Mouse (Mus musculus) heart, postnatal 0 days (tissue): ENCODE data around the gene Olfr1269. TPM values are rescaled to one million over a fixed set of nuclear protein-coding genes. Genes with fewer than 3 reads are reported as not detected.

ENCODE experiments used
- ATAC-seq: fragments of 200-750 bp; cut with Nextera tagmentation; 2 replicates; pipeline ENCODE4 v1.8.0; 2017; ENCODE audit warnings: low read depth, moderate number of reproducible peaks, moderate library complexity; ENCODE audit not compliant: insufficient read depth
- DNase-seq: peaks from one replicate; pipeline ENCODE4 v3.0.0-alpha.2; 2016; ENCODE audit warnings: low spot score
- H3K27ac ChIP-seq: fragments of 300-500 bp; sonication (generic); 2 replicates; pipeline ENCODE4 v1.5.1; 2014; ENCODE audit warnings: low read depth, mild to moderate bottlenecking
- H3K27me3 ChIP-seq: fragments of 300-500 bp; sonication (generic); 2 replicates; pipeline ENCODE4 v1.6.1; 2014; ENCODE audit warnings: low read length, mixed read lengths; ENCODE audit not compliant: control insufficient read depth, insufficient read depth
- H3K36me3 ChIP-seq: fragments of 300-500 bp; sonication (generic); replicated peaks from 2 replicates; pipeline ENCODE4 v1.6.1; 2014; ENCODE audit warnings: low read length, mixed read lengths; ENCODE audit not compliant: control insufficient read depth, insufficient read depth
- H3K4me1 ChIP-seq: fragments of 300-500 bp; sonication (generic); 2 replicates; pipeline ENCODE4 v1.6.1; 2014; ENCODE audit warnings: antibody characterized with exemption; ENCODE audit not compliant: control insufficient read depth, insufficient read depth
- H3K4me2 ChIP-seq: fragments of 300-500 bp; sonication (generic); 2 replicates; pipeline ENCODE4 v1.6.1; 2014; ENCODE audit warnings: low read depth, mild to moderate bottlenecking, low read length, moderate library complexity
- H3K4me3 ChIP-seq: fragments of 300-500 bp; sonication (generic); 2 replicates; pipeline ENCODE4 v1.5.1; 2014; ENCODE audit warnings: low read depth, low read length
- H3K9ac ChIP-seq: fragments of 300-500 bp; sonication (generic); replicated peaks from 2 replicates; pipeline ENCODE4 v1.6.1; 2014; ENCODE audit warnings: low read depth, low read length, mixed read lengths
- H3K9me3 ChIP-seq: fragments of 300-500 bp; sonication (generic); replicated peaks from 2 replicates; pipeline ENCODE4 v1.6.1; 2016; ENCODE audit warnings: low read length; ENCODE audit not compliant: control insufficient read depth
- CTCF ChIP-seq: IDR thresholded peaks from 2 replicates; pipeline ENCODE4 v1.5.1; 2016; ENCODE audit warnings: antibody characterized with exemption, control low read depth, low read depth
- EP300 ChIP-seq: IDR thresholded peaks from 2 replicates; pipeline ENCODE4 v1.6.1; 2016; ENCODE audit warnings: antibody characterized with exemption, low read depth
- WGBS: fragments of 180-500 bp; shearing (Covaris S2); extraction: QIAGEN DNeasy Blood & Tissue Kit; methylation state at CpG from one replicate; pipeline ENCODE4 v1.1.7; 2014; 5-methylcytosine and 5-hydroxymethylcytosine counted together
- polyA plus RNA-seq: library from polyadenylated mRNA; unstranded; fragments of >200 nt; fragmentation: Nextera tagmentation; extraction: Ambion mirVana; gene quantifications from 2 replicates; pipeline ENCODE4 v1.2.1, GENCODE M21; 2015
- total RNA-seq: library from RNA; depleted of rRNA; stranded (reverse); fragments of >200 nt; gene quantifications from 2 replicates; pipeline ENCODE4 v1.2.3, GENCODE M21; 2014; ENCODE audit warnings: low replicate concordance; rRNA removed

The Olfr1269 gene
- not detected in 2 replicates for total RNA-seq
- not detected in 2 replicates for polyA plus RNA-seq

- Histone ChIP-seq H3K27ac (no peak within 1 kb of the TSS), H3K36me3 (no peaks in the 10 kb centered on the region), H3K27me3 (no peaks in the 10 kb centered on the region), H3K4me3 (no peak within 1 kb of the TSS), H3K9me3 (no peaks in the 10 kb centered on the region), H3K4me1 (no peaks in the 10 kb centered on the region), H3K9ac (no peak within 1 kb of the TSS), H3K4me2 (no peak within 1 kb of the TSS)
- TF ChIP-seq CTCF (no peak), EP300 (no peak)
- no peak for ATAC-seq
- DNase-seq, result no peak
- 77% methylated on average over 1 of the region's 1 CpGs for WGBS
Measured at GRCm38 (mm10) chr2:90121312-90121711, at the start of gene Olfr1269. Gene Olfr1269, minus strand, starts transcription at chr2:90121412.

- no peak for ATAC-seq
- no peak overlapping the region for H3K4me2 ChIP-seq
- H3K4me3 ChIP-seq, result no peak overlapping the region
- no peaks in the 10 kb centered on the region for H3K4me1 ChIP-seq
- WGBS, result 78% methylated on average over 9 of the region's 9 CpGs
- no peak overlapping the region for H3K9ac ChIP-seq
- DNase-seq, result no peak
- no peak overlapping the region for H3K27ac ChIP-seq
- no peak for TF ChIP-seq CTCF
- no peak for TF ChIP-seq EP300
- H3K27me3 ChIP-seq, result no peaks in the 10 kb centered on the region
- no peaks in the 10 kb centered on the region for H3K36me3 ChIP-seq
- no peaks in the 10 kb centered on the region for H3K9me3 ChIP-seq
Measured at GRCm38 (mm10) chr2:90153916-90154315, 32.7 kb upstream of the Olfr1269 start.

GRCm38 (mm10) chr2:90152991-90153390, 31.8 kb upstream of the Olfr1269 start, which contains the start of gene Olfr1270:
Gene Olfr1270, minus strand, starts transcription at chr2:90153091.
- DNase-seq (no peak), ATAC-seq (no peak)
- H3K4me3 ChIP-seq, result no peak within 1 kb of the TSS
- H3K36me3 ChIP-seq, result no peaks in the 10 kb centered on the region
- H3K9me3 ChIP-seq, result no peaks in the 10 kb centered on the region
- H3K27me3 ChIP-seq, result no peaks in the 10 kb centered on the region
- no peak within 1 kb of the TSS for H3K27ac ChIP-seq
- no peak within 1 kb of the TSS for H3K9ac ChIP-seq
- H3K4me1 ChIP-seq, result no peaks in the 10 kb centered on the region
- 69% methylated on average over 3 of the region's 3 CpGs for WGBS
- TF ChIP-seq EP300 (no peak), CTCF (no peak)
- no peak within 1 kb of the TSS for H3K4me2 ChIP-seq

GRCm38 (mm10) chr2:90142196-90142595, 21.0 kb upstream of the Olfr1269 start, which contains the start of gene Olfr32:
Gene Olfr32, minus strand, starts transcription at chr2:90142296.
- H3K4me2 ChIP-seq, result no peak within 1 kb of the TSS
- no peaks in the 10 kb centered on the region for H3K4me1 ChIP-seq
- no peak for TF ChIP-seq EP300
- no peak within 1 kb of the TSS for H3K27ac ChIP-seq
- DNase-seq (no peak), ATAC-seq (no peak)
- H3K27me3 ChIP-seq, result no peaks in the 10 kb centered on the region
- no peak within 1 kb of the TSS for H3K9ac ChIP-seq
- H3K36me3 ChIP-seq, result no peaks in the 10 kb centered on the region
- H3K4me3 ChIP-seq, result no peak within 1 kb of the TSS
- 0 out of 2 replicates have a peak, but pooled peaks cover under 1% of the 10 kb centered on the region for H3K9me3 ChIP-seq

GRCm38 (mm10) chr2:90070065-90070464, 51.1 kb downstream of the Olfr1269 start:
- no peaks in the 10 kb centered on the region for H3K9me3 ChIP-seq
- no peak for DNase-seq
- H3K4me1 ChIP-seq, result no peaks in the 10 kb centered on the region
- no peak overlapping the region for H3K27ac ChIP-seq
- no peak overlapping the region for H3K4me2 ChIP-seq
- no peak overlapping the region for H3K4me3 ChIP-seq
- WGBS, result 59% methylated on average over 2 of the region's 2 CpGs
- TF ChIP-seq EP300 (no peak), CTCF (no peak)
- no peak overlapping the region for H3K9ac ChIP-seq
- no peak for ATAC-seq
- H3K27me3 ChIP-seq, result no peaks in the 10 kb centered on the region
- no peaks in the 10 kb centered on the region for H3K36me3 ChIP-seq

Other genes starting within 250 kb of the Olfr1269 start
- not detected in 2 replicates for gene Olfr1257, start 243.0 kb downstream of the Olfr1269 start, total RNA-seq
- gene Olfr1257, start 243.0 kb downstream of the Olfr1269 start, polyA plus RNA-seq, result not detected in 2 replicates
- not detected in 2 replicates for gene Olfr1258, start 194.1 kb downstream of the Olfr1269 start, total RNA-seq
- gene Olfr1258, start 194.1 kb downstream of the Olfr1269 start, polyA plus RNA-seq, result not detected in 2 replicates
- gene Olfr1259, start 172.7 kb downstream of the Olfr1269 start, total RNA-seq, result not detected in 2 replicates
- not detected in 2 replicates for gene Olfr1259, start 172.7 kb downstream of the Olfr1269 start, polyA plus RNA-seq
- gene Olfr1260, start 147.1 kb downstream of the Olfr1269 start, total RNA-seq, result not detected in 2 replicates
- gene Olfr1260, start 147.1 kb downstream of the Olfr1269 start, polyA plus RNA-seq, result not detected in 2 replicates
- gene Olfr1261, start 130.2 kb downstream of the Olfr1269 start, total RNA-seq, result not detected in 2 replicates
- gene Olfr1261, start 130.2 kb downstream of the Olfr1269 start, polyA plus RNA-seq, result not detected in 2 replicates
- gene Olfr1262, start 121.3 kb downstream of the Olfr1269 start, total RNA-seq, result not detected in 2 replicates
- not detected in 2 replicates for gene Olfr1262, start 121.3 kb downstream of the Olfr1269 start, polyA plus RNA-seq
- gene Olfr1263, start 109.3 kb downstream of the Olfr1269 start, total RNA-seq, result not detected in 2 replicates
- not detected in 2 replicates for gene Olfr1263, start 109.3 kb downstream of the Olfr1269 start, polyA plus RNA-seq
- not detected in 2 replicates for gene Olfr1264, start 95.8 kb downstream of the Olfr1269 start, total RNA-seq
- not detected in 2 replicates for gene Olfr1264, start 95.8 kb downstream of the Olfr1269 start, polyA plus RNA-seq
- not detected in 2 replicates for gene Olfr1265, start 86.1 kb downstream of the Olfr1269 start, total RNA-seq
- gene Olfr1265, start 86.1 kb downstream of the Olfr1269 start, polyA plus RNA-seq, result not detected in 2 replicates
- not detected in 2 replicates for gene Olfr140, start 57.8 kb downstream of the Olfr1269 start, total RNA-seq
- gene Olfr140, start 57.8 kb downstream of the Olfr1269 start, polyA plus RNA-seq, result not detected in 2 replicates
- gene Olfr32, start 20.9 kb upstream of the Olfr1269 start, total RNA-seq, result not detected in 2 replicates
- not detected in 2 replicates for gene Olfr32, start 20.9 kb upstream of the Olfr1269 start, polyA plus RNA-seq
- gene Olfr1270, start 31.7 kb upstream of the Olfr1269 start, total RNA-seq, result not detected in 2 replicates
- not detected in 2 replicates for gene Olfr1270, start 31.7 kb upstream of the Olfr1269 start, polyA plus RNA-seq
- not detected in 2 replicates for gene Olfr1506, start 103.1 kb upstream of the Olfr1269 start, total RNA-seq
- not detected in 2 replicates for gene Olfr1506, start 103.1 kb upstream of the Olfr1269 start, polyA plus RNA-seq
- gene Olfr142, start 136.2 kb upstream of the Olfr1269 start, total RNA-seq, result not detected in 2 replicates
- gene Olfr142, start 136.2 kb upstream of the Olfr1269 start, polyA plus RNA-seq, result not detected in 2 replicates
- gene Olfr1271, start 149.6 kb upstream of the Olfr1269 start, total RNA-seq, result not detected in 2 replicates
- gene Olfr1271, start 149.6 kb upstream of the Olfr1269 start, polyA plus RNA-seq, result not detected in 2 replicates
- not detected in 2 replicates for gene Olfr1272, start 171.4 kb upstream of the Olfr1269 start, total RNA-seq
- not detected in 2 replicates for gene Olfr1272, start 171.4 kb upstream of the Olfr1269 start, polyA plus RNA-seq
- gene Gm13769, start 200.8 kb upstream of the Olfr1269 start, total RNA-seq, result not detected in 2 replicates
- not detected in 2 replicates for gene Gm13769, start 200.8 kb upstream of the Olfr1269 start, polyA plus RNA-seq